Mouse (Mus musculus) neural tube, embryonic 15.5 days (tissue): ENCODE results near the gene Cnpy3. TPM values are rescaled to one million over a fixed set of nuclear protein-coding genes. Genes with fewer than 3 reads are reported as not detected.

Source experiments
- ATAC-seq: fragments of 200-750 bp; cut with Nextera tagmentation; 2 replicates; pipeline ENCODE4 v1.8.0; 2017; ENCODE audit warnings: mild to moderate bottlenecking, moderate TSS enrichment, moderate library complexity; ENCODE audit not compliant: low FRiP score
- H3K27ac ChIP-seq: fragments of 300-500 bp; sonication (generic); replicated peaks from 2 replicates; pipeline ENCODE4 v1.5.1; 2015; ENCODE audit warnings: mild to moderate bottlenecking, inconsistent platforms
- H3K27me3 ChIP-seq: fragments of 300-500 bp; sonication (generic); replicated peaks from 2 replicates; pipeline ENCODE4 v1.6.1; 2015; ENCODE audit warnings: inconsistent platforms
- H3K36me3 ChIP-seq: fragments of 300-500 bp; sonication (generic); 2 replicates; pipeline ENCODE4 v1.6.1; 2015; ENCODE audit warnings: inconsistent platforms
- H3K4me1 ChIP-seq: fragments of 300-500 bp; sonication (generic); 2 replicates; pipeline ENCODE4 v1.6.1; 2015; ENCODE audit warnings: inconsistent platforms
- H3K4me2 ChIP-seq: fragments of 300-500 bp; sonication (generic); 2 replicates; pipeline ENCODE4 v1.6.1; 2015; ENCODE audit warnings: inconsistent platforms, mild to moderate bottlenecking, moderate library complexity
- H3K4me3 ChIP-seq: fragments of 300-500 bp; sonication (generic); replicated peaks from 2 replicates; pipeline ENCODE4 v1.5.1; 2015; ENCODE audit warnings: mild to moderate bottlenecking, inconsistent platforms
- H3K9ac ChIP-seq: fragments of 300-500 bp; sonication (generic); replicated peaks from 2 replicates; pipeline ENCODE4 v1.6.1; 2015; ENCODE audit warnings: mild to moderate bottlenecking, inconsistent platforms
- H3K9me3 ChIP-seq: fragments of 300-500 bp; sonication (generic); replicated peaks from 2 replicates; pipeline ENCODE4 v1.6.1; 2016; ENCODE audit warnings: inconsistent platforms
- WGBS: fragments of 180-500 bp; shearing (Covaris S2); methylation state at CpG from one replicate; pipeline ENCODE4 v1.1.7; 2015; ENCODE audit warnings: mixed read lengths; 5-methylcytosine and 5-hydroxymethylcytosine counted together
- polyA plus RNA-seq: library from polyadenylated mRNA; unstranded; fragments of >200 nt; fragmentation: Nextera tagmentation; extraction: Ambion mirVana; gene quantifications from 2 replicates; pipeline ENCODE4 v1.2.1, GENCODE M21; 2015

Gene Cnpy3
- polyA plus RNA-seq, 1 experiment from 2014 or later, result 72.2 TPM

DNA sequence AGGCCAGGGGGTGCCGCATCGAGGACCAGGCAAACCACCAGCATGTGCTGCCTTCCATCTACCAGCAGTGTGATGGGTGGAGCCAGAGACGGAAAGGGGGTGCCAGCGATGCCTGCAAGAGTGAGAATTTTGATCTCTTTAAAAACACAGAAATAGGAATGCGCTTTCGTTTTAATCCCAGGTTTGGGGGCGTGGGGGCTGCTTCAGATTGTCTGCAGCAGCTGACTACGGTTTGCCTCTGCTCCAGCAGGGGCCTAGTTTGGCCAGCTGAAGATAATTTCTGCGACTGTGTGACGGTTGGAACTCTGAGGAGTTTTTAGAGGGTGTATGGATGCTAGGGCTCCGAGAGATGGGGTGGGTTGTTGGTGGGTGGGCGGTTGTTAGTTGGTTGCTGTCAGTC is 6.7 kb upstream of the Cnpy3 start:
- no peaks in the 10 kb centered on the region for H3K27me3 ChIP-seq
- no peak for ATAC-seq
- H3K4me1 ChIP-seq, result no peaks in the 10 kb centered on the region
- no peaks in the 10 kb centered on the region for H3K36me3 ChIP-seq
- H3K9ac ChIP-seq, result no peak overlapping the region
- H3K27ac ChIP-seq, result no peak overlapping the region
- H3K4me2 ChIP-seq, result no peak overlapping the region
- H3K4me3 ChIP-seq, result no peak overlapping the region
- H3K9me3 ChIP-seq, result no peaks in the 10 kb centered on the region
- 82% methylated on average over 12 of the region's 12 CpGs for WGBS

DNA sequence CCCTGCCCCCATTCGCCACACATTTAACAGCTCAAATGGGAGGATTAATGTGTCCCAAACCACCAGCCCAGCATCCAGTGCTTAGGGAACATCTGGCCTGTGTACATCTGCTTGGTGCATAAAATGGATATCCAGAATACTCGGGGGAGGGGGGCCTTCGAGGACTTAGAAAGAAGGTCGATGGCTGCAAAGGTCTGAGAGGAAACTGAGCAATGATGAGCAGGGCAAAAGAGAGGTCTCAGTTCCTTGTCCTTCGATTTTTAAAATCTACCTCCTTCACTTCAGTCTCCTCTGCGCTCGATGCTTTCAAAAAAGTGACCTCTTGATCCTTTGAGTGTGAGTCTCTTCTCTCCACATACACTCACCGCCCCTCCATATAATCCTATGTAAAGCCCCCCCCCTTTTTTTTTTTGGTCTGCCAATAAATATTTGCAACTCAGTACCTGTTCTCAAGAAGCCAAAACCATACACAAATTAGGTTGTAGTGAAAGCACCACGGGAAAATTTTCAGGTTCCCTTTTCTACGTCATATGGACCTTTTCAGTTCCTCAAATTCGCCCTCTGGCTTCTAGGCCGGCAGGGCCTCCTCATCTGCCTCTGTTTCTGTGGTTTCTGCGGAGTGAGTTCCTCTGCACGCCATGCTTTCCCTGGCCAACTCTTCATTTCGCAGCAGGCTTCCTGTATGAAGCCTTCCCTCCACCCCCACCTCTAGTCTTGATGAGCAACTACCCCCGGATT is 789 bp downstream of the Cnpy3 start:
- Histone ChIP-seq H3K27ac (peak overlapping the region; percentile 94), H3K4me2 (peak overlapping the region; percentile 76), H3K9ac (peak overlapping the region; percentile 73), H3K9me3 (no peaks in the 10 kb centered on the region), H3K4me3 (peak overlapping the region; percentile 85), H3K4me1 (peaks cover 27% of the 10 kb centered on the region), H3K36me3 (peaks cover 11% of the 10 kb centered on the region), H3K27me3 (no peaks in the 10 kb centered on the region)
- WGBS, result 31% methylated on average over 16 of the region's 16 CpGs
- ATAC-seq, result no peak

DNA sequence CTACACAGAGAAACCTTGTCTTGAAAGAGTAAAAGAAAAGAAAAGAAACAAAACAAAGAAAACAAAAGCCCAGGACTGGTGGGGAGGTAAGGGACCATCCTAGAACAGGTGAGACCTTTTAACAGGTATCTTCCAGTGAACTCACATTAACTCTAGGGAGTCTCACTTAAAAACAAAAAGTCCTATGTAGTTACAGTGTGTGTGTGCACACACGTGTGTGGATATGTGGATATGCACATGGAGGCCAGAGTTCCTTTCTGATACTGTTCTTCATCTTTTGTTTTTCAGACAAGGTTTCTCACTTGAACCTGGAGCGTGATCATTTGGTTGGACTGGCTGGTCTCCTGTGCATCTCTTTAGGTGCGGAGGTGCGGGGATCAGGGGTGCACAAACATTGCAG is 1.4 kb downstream of the Cnpy3 start:
- WGBS, result 78% methylated on average over 4 of the region's 4 CpGs

DNA sequence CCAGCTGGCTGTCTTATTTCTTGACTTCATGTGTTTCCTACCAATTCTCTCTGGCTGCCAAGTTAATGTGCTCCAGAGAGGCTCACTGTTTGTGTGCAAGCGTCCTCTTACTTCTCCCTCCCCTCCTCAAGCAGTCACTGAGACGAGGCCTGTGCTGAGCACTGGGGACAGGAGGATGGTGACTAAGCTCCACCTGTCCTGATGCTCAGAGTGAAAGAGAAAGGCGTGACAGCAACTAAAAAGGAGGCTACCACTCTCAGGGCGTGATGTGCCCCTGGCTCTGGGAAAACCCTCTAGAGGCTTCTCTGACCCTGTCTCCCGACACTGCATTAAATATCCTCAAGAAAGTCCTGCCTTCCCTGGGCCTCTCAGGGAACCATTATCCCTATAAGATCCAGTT is 2.7 kb downstream of the Cnpy3 start:
- 91% methylated on average over 5 of the region's 5 CpGs for WGBS
- H3K27ac ChIP-seq, result no peak overlapping the region

More for the DNA sequence above, 1.4 kb downstream of the Cnpy3 start:
- ATAC-seq, result no peak
- Histone ChIP-seq H3K4me1 (peaks cover 27% of the 10 kb centered on the region), H3K4me3 (peak overlapping the region; percentile 85), H3K9ac (peak overlapping the region; percentile 73; the same call in 1 of the 2 replicates), H3K9me3 (no peaks in the 10 kb centered on the region), H3K27me3 (no peaks in the 10 kb centered on the region), H3K27ac (peak overlapping the region; percentile 94; the same call in 1 of the 2 replicates), H3K36me3 (peaks cover 18% of the 10 kb centered on the region), H3K4me2 (peak overlapping the region; percentile 76)

DNA sequence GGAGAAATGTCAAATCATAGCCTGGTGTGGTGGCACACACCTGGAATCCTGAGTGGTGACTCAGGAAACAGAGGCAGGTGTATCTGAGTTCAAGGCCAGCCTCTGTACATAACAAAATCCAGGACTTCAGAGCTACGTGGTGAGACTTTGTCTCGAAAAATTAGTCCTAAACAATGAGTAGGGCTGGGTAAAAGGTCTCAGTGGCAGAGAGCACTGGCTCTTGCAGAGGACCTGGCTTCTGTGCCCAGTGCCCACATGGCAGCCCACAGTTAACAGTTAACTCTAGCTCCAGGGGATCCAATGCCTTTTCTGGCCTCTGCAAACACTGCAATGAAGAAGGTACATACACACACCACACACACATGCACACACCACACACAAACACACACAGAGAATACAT is 4.2 kb downstream of the Cnpy3 start:
- H3K36me3 ChIP-seq, result peaks cover 28% of the 10 kb centered on the region
- no peak for ATAC-seq
- WGBS, result 92% methylated on average over 2 of the region's 2 CpGs
- peaks cover 26% of the 10 kb centered on the region for H3K4me1 ChIP-seq
- H3K9ac ChIP-seq, result no peak overlapping the region
- H3K4me2 ChIP-seq, result no peak overlapping the region
- no peak overlapping the region for H3K27ac ChIP-seq
- no peaks in the 10 kb centered on the region for H3K27me3 ChIP-seq
- H3K9me3 ChIP-seq, result no peaks in the 10 kb centered on the region
- no peak overlapping the region for H3K4me3 ChIP-seq

More for the DNA sequence above, 2.7 kb downstream of the Cnpy3 start:
- Histone ChIP-seq H3K4me1 (peaks cover 27% of the 10 kb centered on the region), H3K27me3 (no peaks in the 10 kb centered on the region), H3K4me3 (no peak overlapping the region), H3K9ac (no peak overlapping the region), H3K9me3 (no peaks in the 10 kb centered on the region), H3K4me2 (no peak overlapping the region), H3K36me3 (peaks cover 20% of the 10 kb centered on the region)
- ATAC-seq, result no peak

DNA sequence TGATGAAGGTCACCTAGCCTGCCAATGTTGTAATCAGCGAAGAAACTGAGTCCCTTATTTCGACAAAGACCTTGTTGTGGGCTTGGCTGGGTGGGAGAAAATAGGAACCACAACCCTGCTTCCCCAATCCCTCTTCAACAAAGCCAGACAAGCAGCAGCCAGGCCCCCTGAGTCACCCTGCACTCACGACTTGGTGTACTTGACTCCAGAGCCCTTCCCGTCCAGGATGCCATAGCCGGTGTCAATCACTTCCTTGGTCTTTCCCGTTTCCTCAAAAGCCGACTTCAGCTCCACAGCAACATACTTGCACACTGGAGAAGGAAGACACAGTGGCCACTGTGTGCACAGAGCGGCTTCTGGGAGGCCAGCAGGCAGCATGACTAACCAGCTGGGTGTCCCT is 4.8 kb downstream of the Cnpy3 start:
- Histone ChIP-seq H3K9me3 (no peaks in the 10 kb centered on the region), H3K27me3 (no peaks in the 10 kb centered on the region), H3K27ac (no peak overlapping the region), H3K4me2 (no peak overlapping the region), H3K4me1 (peaks cover 20% of the 10 kb centered on the region), H3K9ac (no peak overlapping the region), H3K36me3 (peaks cover 31% of the 10 kb centered on the region), H3K4me3 (no peak overlapping the region)
- 89% methylated on average over 8 of the region's 8 CpGs for WGBS
- no peak for ATAC-seq

DNA sequence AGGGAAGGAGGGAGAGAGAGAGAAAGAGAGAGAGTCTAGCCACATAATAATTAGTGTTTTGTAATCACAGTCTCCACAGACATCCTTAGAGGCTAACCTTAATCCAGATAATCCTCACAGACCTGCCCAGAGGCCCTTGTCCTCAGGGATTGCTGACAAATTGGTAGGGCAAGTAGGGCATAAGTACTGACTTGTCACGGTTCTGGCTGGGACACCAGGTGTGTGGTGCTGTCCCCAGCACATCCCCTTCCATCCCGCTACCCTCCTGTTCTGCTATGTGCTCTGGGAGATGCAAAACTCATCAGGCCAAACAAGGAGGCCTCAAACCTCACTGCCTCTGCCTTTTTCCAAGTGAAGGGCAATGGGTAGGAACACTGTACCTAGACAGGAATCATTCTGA is 6.5 kb downstream of the Cnpy3 start:
- no peak overlapping the region for H3K4me2 ChIP-seq
- H3K27me3 ChIP-seq, result no peaks in the 10 kb centered on the region
- 84% methylated on average over 2 of the region's 2 CpGs for WGBS
- H3K9ac ChIP-seq, result no peak overlapping the region
- peaks cover 34% of the 10 kb centered on the region for H3K36me3 ChIP-seq
- no peak overlapping the region for H3K27ac ChIP-seq
- H3K4me1 ChIP-seq, result peaks cover 11% of the 10 kb centered on the region
- no peak overlapping the region for H3K4me3 ChIP-seq
- H3K9me3 ChIP-seq, result no peaks in the 10 kb centered on the region
- ATAC-seq, result no peak

DNA sequence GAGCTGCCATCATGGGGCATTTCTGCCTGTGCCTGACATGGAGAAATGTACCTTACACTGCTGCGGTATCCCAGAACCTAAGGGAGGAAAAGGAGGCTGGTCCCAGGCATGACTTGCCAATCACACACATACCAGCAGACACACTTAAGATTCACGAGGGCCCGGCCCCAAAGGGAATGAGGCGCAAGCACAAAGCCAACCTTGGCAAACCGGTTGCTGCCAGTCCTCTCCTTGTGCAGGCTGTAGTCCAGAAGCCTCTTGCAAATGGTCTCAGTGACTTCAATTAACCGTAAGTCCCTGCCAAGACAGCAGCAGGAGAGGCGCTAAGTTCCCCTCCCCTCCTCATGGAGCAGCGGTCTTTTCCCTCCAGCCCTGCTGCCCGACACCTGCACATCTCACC is 9.0 kb downstream of the Cnpy3 start:
- H3K4me3 ChIP-seq, result no peak overlapping the region
- H3K4me1 ChIP-seq, result no peaks in the 10 kb centered on the region
- no peaks in the 10 kb centered on the region for H3K27me3 ChIP-seq
- no peak overlapping the region for H3K4me2 ChIP-seq
- no peak overlapping the region for H3K27ac ChIP-seq
- H3K36me3 ChIP-seq, result peaks cover 37% of the 10 kb centered on the region
- H3K9ac ChIP-seq, result no peak overlapping the region
- no peak for ATAC-seq
- no peaks in the 10 kb centered on the region for H3K9me3 ChIP-seq
- 89% methylated on average over 9 of the region's 9 CpGs for WGBS

DNA sequence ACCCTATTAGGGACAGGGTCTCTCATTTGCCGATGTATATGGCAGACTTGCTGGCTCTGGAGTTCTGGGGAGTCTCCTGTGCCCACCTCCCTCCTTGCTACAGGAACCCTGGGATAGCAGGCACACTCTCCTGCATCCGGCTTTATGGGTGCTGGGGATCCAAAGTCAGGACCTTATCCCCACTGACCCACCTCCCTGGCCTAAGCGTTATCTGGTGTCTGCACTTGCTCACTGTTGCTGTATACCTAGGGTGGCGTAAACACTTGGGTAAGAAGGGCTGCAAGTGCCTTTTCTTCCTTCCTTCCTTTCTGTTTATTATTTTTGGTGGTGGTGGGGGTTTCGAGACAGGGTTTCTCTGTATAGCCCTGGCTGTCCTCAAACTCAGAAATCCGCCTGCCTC is 10.7 kb downstream of the Cnpy3 start:
- H3K9ac ChIP-seq, result no peak overlapping the region
- no peak overlapping the region for H3K4me3 ChIP-seq
- no peaks in the 10 kb centered on the region for H3K9me3 ChIP-seq
- no peaks in the 10 kb centered on the region for H3K4me1 ChIP-seq
- 94% methylated on average over 6 of the region's 6 CpGs for WGBS
- H3K27ac ChIP-seq, result no peak overlapping the region
- no peaks in the 10 kb centered on the region for H3K27me3 ChIP-seq
- ATAC-seq, result no peak
- no peak overlapping the region for H3K4me2 ChIP-seq
- peaks cover 32% of the 10 kb centered on the region for H3K36me3 ChIP-seq

DNA sequence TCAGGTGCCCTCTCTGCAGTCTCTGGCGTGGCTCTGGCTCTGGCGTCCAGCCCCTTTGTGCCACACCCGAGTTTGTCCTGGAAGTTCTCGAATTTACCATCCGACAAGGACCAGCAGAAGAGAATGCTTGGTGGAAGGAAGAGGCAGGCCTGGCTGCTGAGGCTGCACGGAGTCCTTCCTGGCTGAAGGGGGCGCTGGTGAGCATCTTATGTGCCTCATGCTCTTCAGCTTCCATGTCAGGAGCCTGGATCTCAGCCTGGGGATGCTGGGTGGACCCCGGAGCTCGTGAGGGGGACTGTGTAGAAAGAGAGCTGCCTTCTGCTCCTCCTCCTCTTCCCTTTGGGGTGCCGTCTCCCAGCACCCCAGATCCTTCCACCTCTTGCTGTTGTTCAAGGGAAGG is 15.9 kb downstream of the Cnpy3 start:
- Histone ChIP-seq H3K9me3 (no peaks in the 10 kb centered on the region), H3K36me3 (peaks cover 31% of the 10 kb centered on the region), H3K4me1 (no peaks in the 10 kb centered on the region), H3K4me3 (no peak overlapping the region), H3K27me3 (no peaks in the 10 kb centered on the region), H3K27ac (no peak overlapping the region), H3K9ac (no peak overlapping the region), H3K4me2 (no peak overlapping the region)
- 68% methylated on average over 10 of the region's 10 CpGs for WGBS
- ATAC-seq, result no peak

DNA sequence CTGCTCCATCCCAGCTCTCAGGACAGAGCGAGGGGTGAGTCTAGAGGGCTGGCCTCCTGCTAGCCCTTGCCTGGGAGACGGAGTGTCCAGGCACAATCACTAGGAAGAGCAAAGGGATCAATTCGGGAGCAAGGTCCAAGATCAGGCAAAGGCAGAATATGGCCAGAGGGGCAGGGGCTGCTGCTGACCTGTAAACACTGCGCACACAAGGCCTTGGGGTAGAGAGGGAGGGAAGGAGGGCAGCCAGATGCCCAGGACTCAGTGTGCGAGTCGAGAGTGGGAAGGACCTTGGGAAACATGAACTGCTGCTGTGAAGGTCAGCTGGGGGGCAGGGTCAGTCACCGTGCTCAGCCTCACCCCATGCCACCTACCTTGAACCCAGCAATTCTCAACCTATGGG is 16.7 kb downstream of the Cnpy3 start:
- 92% methylated on average over 7 of the region's 7 CpGs for WGBS
- H3K4me1 ChIP-seq, result no peaks in the 10 kb centered on the region
- H3K27ac ChIP-seq, result no peak overlapping the region
- H3K27me3 ChIP-seq, result no peaks in the 10 kb centered on the region
- ATAC-seq, result no peak
- no peak overlapping the region for H3K9ac ChIP-seq
- H3K9me3 ChIP-seq, result no peaks in the 10 kb centered on the region
- peaks cover 31% of the 10 kb centered on the region for H3K36me3 ChIP-seq
- H3K4me3 ChIP-seq, result no peak overlapping the region
- H3K4me2 ChIP-seq, result no peak overlapping the region

DNA sequence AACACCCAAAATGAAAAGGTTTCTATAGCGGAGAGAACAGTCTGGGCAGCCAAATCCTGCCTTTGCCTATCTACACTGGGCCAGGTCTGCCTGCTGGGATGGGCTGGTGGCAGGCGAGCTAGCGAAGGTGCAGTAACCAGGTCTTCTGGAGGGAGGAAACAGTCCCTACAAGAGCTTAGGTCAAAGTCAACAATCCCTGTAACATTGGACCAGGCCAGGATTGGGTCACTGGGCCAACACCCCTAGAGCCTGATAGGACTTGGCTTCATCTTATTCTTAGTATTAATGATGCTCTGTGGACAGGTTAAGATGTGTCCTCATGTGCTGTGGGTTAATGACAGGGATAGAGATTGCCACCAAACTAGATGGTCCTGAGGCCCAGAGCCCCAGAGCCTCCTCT is 18.0 kb downstream of the Cnpy3 start:
- H3K4me1 ChIP-seq, result no peaks in the 10 kb centered on the region
- no peaks in the 10 kb centered on the region for H3K9me3 ChIP-seq
- no peak overlapping the region for H3K4me2 ChIP-seq
- H3K27me3 ChIP-seq, result peaks cover 1% of the 10 kb centered on the region
- H3K36me3 ChIP-seq, result peaks cover 31% of the 10 kb centered on the region
- no peak for ATAC-seq
- no peak overlapping the region for H3K9ac ChIP-seq
- 93% methylated on average over 3 of the region's 3 CpGs for WGBS
- H3K27ac ChIP-seq, result no peak overlapping the region
- H3K4me3 ChIP-seq, result no peak overlapping the region
